Mouse (Mus musculus): ENCODE measurements around the gene Rps15a. TPM values are rescaled to one million over a fixed set of nuclear protein-coding genes. Genes with fewer than 3 reads are reported as not detected.

Rps15a gene
- total and polyA plus RNA-seq, 3 experiments: 774 to 3,118 (median 2,996) TPM

- Histone ChIP-seq H3K4me3 (replicated peaks in 1 of 3; ENCODE audit: low read depth in 2 of 3, low read length in 2 of 3, poor library complexity in 1 of 3) (no peak overlapping the region), H3K9me3 (replicated peaks; ENCODE audit: low read length) (no peaks in the 10 kb centered on the region), H3K4me1 (ENCODE audit: control insufficient read depth in 1 of 2, insufficient read depth in 2 of 2) (peaks cover 12 to 79% of the 10 kb centered on the region in 2 experiments), H3K27me3 (replicated peaks) (no peaks in the 10 kb centered on the region), H3K4me2 (ENCODE audit: insufficient read depth, low read depth, poor library complexity, severe bottlenecking) (no peak overlapping the region), H3K27ac (ENCODE audit: insufficient read depth, low read depth) (no peak overlapping the region), H3K36me3 (replicated peaks in 1 of 2; ENCODE audit: control insufficient read depth in 1 of 2, insufficient read depth in 1 of 2, low read length in 1 of 2) (peaks cover 73 to 96% of the 10 kb centered on the region in 2 experiments), H3K9ac (ENCODE audit: insufficient read depth, low read depth) (no peak overlapping the region), H3K79me2 (replicated peaks; ENCODE audit: control insufficient read depth, extremely low read depth, insufficient read depth, poor library complexity, severe bottlenecking) (peaks cover 54% of the 10 kb centered on the region)
- in situ Hi-C loops (cut with MboI; ENCODE audit: low pct_ligation_motif_present, low pct_unique_long_range_greater_than_20kb, low sequenced_read_pairs): loop anchor here (25.0 kb wide), 2 partner anchors 620 to 695 kb away; no protein-coding TSS in a partner anchor
- DNase-seq (ENCODE audit: extremely low read depth): no peak
- TF ChIP-seq TBP (conservative IDR thresholded peaks at IDR 0.05; ENCODE audit: low read depth, low read length): no peak
- TF ChIP-seq UBTF (IDR thresholded peaks at IDR 0.05; ENCODE audit: low read depth, low read length): no peak
- no peak for TF ChIP-seq TCF12 (IDR thresholded peaks at IDR 0.05; ENCODE audit: low read depth, low read length)
- no peak for TF ChIP-seq IRF4 (IDR thresholded peaks at IDR 0.05; ENCODE audit: low read depth, low read length)
- TF ChIP-seq JUND (conservative IDR thresholded peaks at IDR 0.05; ENCODE audit: low read depth, low read length): no peak
- TF ChIP-seq MAX (IDR thresholded peaks at IDR 0.05; ENCODE audit: low read length): no peak
- no peak for TF ChIP-seq USF1 (IDR thresholded peaks at IDR 0.05; ENCODE audit: low read depth, low read length)
- no peak for TF ChIP-seq ETS1 (conservative IDR thresholded peaks at IDR 0.05; ENCODE audit: low read depth, low read length)
- TF ChIP-seq CHD2 (IDR thresholded peaks at IDR 0.05; ENCODE audit: low read length): no peak
- TF ChIP-seq ZMIZ1 (IDR thresholded peaks at IDR 0.05; ENCODE audit: low read depth, low read length): no peak; the same call in 1 of the 2 replicates
- TF ChIP-seq E2F4 (IDR thresholded peaks at IDR 0.05; ENCODE audit: insufficient replicate concordance, low read depth, low read length): no peak
- TF ChIP-seq EP300 (IDR thresholded peaks at IDR 0.05; ENCODE audit: low read length): no peak
- TF ChIP-seq NRF1 (IDR thresholded peaks at IDR 0.05; ENCODE audit: low read depth, low read length): no peak
- TF ChIP-seq POLR2A (IDR thresholded peaks at IDR 0.05; ENCODE audit: low read depth, low read length): no peak
- no peak for TF ChIP-seq SMC3 (IDR thresholded peaks at IDR 0.05; ENCODE audit: low read depth, low read length)
- no peak for TF ChIP-seq ZC3H11A (IDR thresholded peaks at IDR 0.05; ENCODE audit: low read depth, low read length)
- TF ChIP-seq GABPA (IDR thresholded peaks at IDR 0.05; ENCODE audit: insufficient replicate concordance, low read depth, low read length): no peak
- TF ChIP-seq MXI1 (IDR thresholded peaks at IDR 0.05; ENCODE audit: low read depth, low read length): no peak
- TF ChIP-seq MAZ (IDR thresholded peaks at IDR 0.05; ENCODE audit: low read depth, low read length): no peak
- dilution Hi-C loops (cut with MboI; ENCODE audit: extremely low pct_ligation_motif_present, extremely low pct_unique_long_range_greater_than_20kb, low sequenced_read_pairs): no loop called here
These were observed 8.3 kb downstream of the Rps15a start for GRCm38 (mm10) chr7:118107671-118108070.

GRCm38 (mm10) chr7:118104458-118105052 is 11.4 kb downstream of the Rps15a start:
- H3K27me3 ChIP-seq (replicated peaks): no peaks in the 10 kb centered on the region
- no peaks in the 10 kb centered on the region for H3K9me3 ChIP-seq (replicated peaks; ENCODE audit: low read length)
- H3K79me2 ChIP-seq (replicated peaks; ENCODE audit: control insufficient read depth, extremely low read depth, insufficient read depth, poor library complexity, severe bottlenecking): peaks cover 23% of the 10 kb centered on the region
- no peak overlapping the region for H3K9ac ChIP-seq (ENCODE audit: insufficient read depth, low read depth)
- in situ Hi-C loops (cut with MboI; ENCODE audit: low pct_ligation_motif_present, low pct_unique_long_range_greater_than_20kb, low sequenced_read_pairs) (loop anchor here (25.0 kb wide), 2 partner anchors 617 to 692 kb away; no protein-coding TSS in a partner anchor), dilution Hi-C loops (cut with MboI; ENCODE audit: extremely low pct_ligation_motif_present, extremely low pct_unique_long_range_greater_than_20kb, low sequenced_read_pairs) (no loop called here)
- peaks cover 9 to 57% of the 10 kb centered on the region in 2 experiments; a peak in 3 of 4 replicates for H3K4me1 ChIP-seq (ENCODE audit: control insufficient read depth in 1 of 2, insufficient read depth in 2 of 2)
- peak; percentile 85 for DNase-seq (ENCODE audit: extremely low read depth)
- peak overlapping the region; percentile 56 for H3K27ac ChIP-seq (ENCODE audit: insufficient read depth, low read depth)
- no peak overlapping the region for H3K4me2 ChIP-seq (ENCODE audit: insufficient read depth, low read depth, poor library complexity, severe bottlenecking)
- H3K4me3 ChIP-seq (replicated peaks in 1 of 3; ENCODE audit: low read depth in 2 of 3, low read length in 2 of 3, poor library complexity in 1 of 3): no peak overlapping the region
- no peak for TF ChIP-seq E2F4 (IDR thresholded peaks at IDR 0.05; ENCODE audit: insufficient replicate concordance, low read depth, low read length)
- TF ChIP-seq USF2 (conservative IDR thresholded peaks at IDR 0.05; ENCODE audit: low read depth, low read length): peak; percentile 32; the same call in 1 of the 2 replicates
- TF ChIP-seq JUN (IDR thresholded peaks at IDR 0.05; ENCODE audit: insufficient read depth, low read depth, low read length): peak; percentile 69
- peak; percentile 94 for TF ChIP-seq ETS1 (conservative IDR thresholded peaks at IDR 0.05; ENCODE audit: low read depth, low read length)
- no peak for TF ChIP-seq CHD2 (IDR thresholded peaks at IDR 0.05; ENCODE audit: low read length)
- TF ChIP-seq POLR2A (IDR thresholded peaks at IDR 0.05; ENCODE audit: low read depth, low read length): peak; percentile 45; the same call in 1 of the 2 replicates
- peak; percentile 25; the same call in 1 of the 2 replicates for TF ChIP-seq BHLHE40 (IDR thresholded peaks at IDR 0.05; ENCODE audit: low read depth, low read length)
- peak; percentile 15; the same call in 1 of the 2 replicates for TF ChIP-seq USF1 (IDR thresholded peaks at IDR 0.05; ENCODE audit: low read depth, low read length)
- peak; percentile 25; the same call in 1 of the 2 replicates for TF ChIP-seq ZMIZ1 (IDR thresholded peaks at IDR 0.05; ENCODE audit: low read depth, low read length)
- no peak for TF ChIP-seq ZC3H11A (IDR thresholded peaks at IDR 0.05; ENCODE audit: low read depth, low read length)
- no peak; the same call in 1 of the 2 replicates for TF ChIP-seq NELFE (IDR thresholded peaks at IDR 0.05; ENCODE audit: low read depth, low read length)
- peak; percentile 65 for TF ChIP-seq EP300 (IDR thresholded peaks at IDR 0.05; ENCODE audit: low read length)
- TF ChIP-seq MEF2A (IDR thresholded peaks at IDR 0.05; ENCODE audit: borderline replicate concordance, low read depth, low read length): peak; percentile 42; the same call in 1 of the 2 replicates
- TF ChIP-seq MAX (IDR thresholded peaks at IDR 0.05; ENCODE audit: low read length): no peak
- peak; percentile 100 for TF ChIP-seq MAFK (IDR thresholded peaks at IDR 0.05; ENCODE audit: insufficient replicate concordance, low read length)
- no peak for TF ChIP-seq CHD1 (IDR thresholded peaks at IDR 0.05; ENCODE audit: low read depth, low read length)
- no peak for TF ChIP-seq MYC (IDR thresholded peaks at IDR 0.05; ENCODE audit: low read depth, low read length)
- peak; percentile 85 for TF ChIP-seq JUND (conservative IDR thresholded peaks at IDR 0.05; ENCODE audit: low read depth, low read length)
- peaks cover 47 to 67% of the 10 kb centered on the region in 2 experiments for H3K36me3 ChIP-seq (replicated peaks in 1 of 2; ENCODE audit: control insufficient read depth in 1 of 2, insufficient read depth in 1 of 2, low read length in 1 of 2)
